Mouse (Mus musculus) liver, adult 2 months (tissue): ENCODE data around the gene Pmpcb. TPM values are rescaled to one million over a fixed set of nuclear protein-coding genes. Genes with fewer than 3 reads are reported as not detected.

Source experiments
- DNase-seq: peaks from one replicate; pipeline ENCODE4 v3.0.0-alpha.2; 2011; ENCODE audit warnings: low read depth, low spot score; ENCODE audit errors: extremely low read depth
- H3K27ac ChIP-seq: fragments of 200-500 bp; replicated peaks from 2 replicates; pipeline ENCODE4 v1.5.1; 2012; ENCODE audit warnings: low read depth, mild to moderate bottlenecking, control low read depth, inconsistent platforms, low read length; ENCODE audit not compliant: insufficient read depth
- H3K27me3 ChIP-seq: fragments of 200-500 bp; 2 replicates; pipeline ENCODE4 v1.6.1; 2012; ENCODE audit warnings: mild to moderate bottlenecking, moderate library complexity, low read length, inconsistent platforms; ENCODE audit not compliant: control insufficient read depth, insufficient read depth
- H3K36me3 ChIP-seq: fragments of 200-500 bp; 2 replicates; pipeline ENCODE4 v1.6.1; 2012; ENCODE audit warnings: low read length, inconsistent platforms; ENCODE audit not compliant: control insufficient read depth, insufficient read depth
- H3K4me1 ChIP-seq: fragments of 200-500 bp; 2 replicates; pipeline ENCODE4 v1.6.1; 2011; ENCODE audit warnings: low read length; ENCODE audit not compliant: control insufficient read depth, insufficient read depth
- H3K4me3 ChIP-seq: fragments of 200-500 bp; 2 replicates; pipeline ENCODE4 v1.5.1; 2011; ENCODE audit warnings: low read depth, mild to moderate bottlenecking, control low read depth, low read length, moderate library complexity; ENCODE audit not compliant: insufficient read depth
- H3K79me2 ChIP-seq: fragments of 200-500 bp; 2 replicates; pipeline ENCODE4 v1.6.1; 2012; ENCODE audit warnings: inconsistent platforms, mild to moderate bottlenecking, low read length, moderate library complexity; ENCODE audit not compliant: control insufficient read depth, insufficient read depth
- H3K9ac ChIP-seq: fragments of 200-500 bp; 2 replicates; pipeline ENCODE4 v1.6.1; 2012; ENCODE audit warnings: low read depth, mild to moderate bottlenecking, control low read depth, inconsistent platforms, low read length
- CTCF ChIP-seq: fragments of 200-500 bp; IDR thresholded peaks from 2 replicates; pipeline ENCODE4 v1.5.1; 2011; ENCODE audit warnings: low read depth, low read length, control low read depth
- POLR2A ChIP-seq: fragments of 200-500 bp; IDR thresholded peaks from 2 replicates; pipeline ENCODE4 v1.6.1; 2011; ENCODE audit warnings: low read length, control low read depth; ENCODE audit not compliant: insufficient read depth; ENCODE audit errors: extremely low read depth
- WGBS: fragments of 180-500 bp; shearing (Covaris S2); methylation state at CpG from one replicate; pipeline ENCODE4 v1.1.7; 2018; 5-methylcytosine and 5-hydroxymethylcytosine counted together
- polyA plus RNA-seq: library from polyadenylated mRNA; depleted of rRNA; stranded (reverse); fragments of >200 nt; gene quantifications from 2 replicates; pipeline ENCODE4 v1.2.3, GENCODE M21; 2012
- total RNA-seq: library from RNA; depleted of rRNA; stranded (reverse); fragments of >200 nt; gene quantifications from 2 replicates; pipeline ENCODE4 v1.2.3, GENCODE M21; 2014

Gene Pmpcb
- total and polyA plus RNA-seq, 2 experiments, result 63.4 to 167 TPM

- H3K36me3 ChIP-seq, result no peaks in the 10 kb centered on the region
- 72% methylated on average over 7 of the region's 7 CpGs for WGBS
- no peaks in the 10 kb centered on the region for H3K4me1 ChIP-seq
- DNase-seq, result no peak
- H3K9ac ChIP-seq, result no peak overlapping the region
- H3K27me3 ChIP-seq, result no peaks in the 10 kb centered on the region
- no peak overlapping the region for H3K27ac ChIP-seq
- TF ChIP-seq POLR2A (no peak), CTCF (no peak)
- H3K79me2 ChIP-seq, result no peaks in the 10 kb centered on the region
- H3K4me3 ChIP-seq, result no peak overlapping the region
Measured at GRCm38 (mm10) chr5:21724872-21725271, 12.1 kb upstream of the Pmpcb start.

GRCm38 (mm10) chr5:21729107-21729506, 7.8 kb upstream of the Pmpcb start:
- no peak overlapping the region for H3K27ac ChIP-seq
- DNase-seq, result no peak
- TF ChIP-seq CTCF, result no peak
- no peak for TF ChIP-seq POLR2A
- H3K27me3 ChIP-seq, result no peaks in the 10 kb centered on the region
- H3K79me2 ChIP-seq, result no peaks in the 10 kb centered on the region
- no peaks in the 10 kb centered on the region for H3K36me3 ChIP-seq
- WGBS, result 85% methylated on average over 5 of the region's 5 CpGs
- H3K4me3 ChIP-seq, result no peak overlapping the region
- H3K9ac ChIP-seq, result no peak overlapping the region
- H3K4me1 ChIP-seq, result no peaks in the 10 kb centered on the region

DNA sequence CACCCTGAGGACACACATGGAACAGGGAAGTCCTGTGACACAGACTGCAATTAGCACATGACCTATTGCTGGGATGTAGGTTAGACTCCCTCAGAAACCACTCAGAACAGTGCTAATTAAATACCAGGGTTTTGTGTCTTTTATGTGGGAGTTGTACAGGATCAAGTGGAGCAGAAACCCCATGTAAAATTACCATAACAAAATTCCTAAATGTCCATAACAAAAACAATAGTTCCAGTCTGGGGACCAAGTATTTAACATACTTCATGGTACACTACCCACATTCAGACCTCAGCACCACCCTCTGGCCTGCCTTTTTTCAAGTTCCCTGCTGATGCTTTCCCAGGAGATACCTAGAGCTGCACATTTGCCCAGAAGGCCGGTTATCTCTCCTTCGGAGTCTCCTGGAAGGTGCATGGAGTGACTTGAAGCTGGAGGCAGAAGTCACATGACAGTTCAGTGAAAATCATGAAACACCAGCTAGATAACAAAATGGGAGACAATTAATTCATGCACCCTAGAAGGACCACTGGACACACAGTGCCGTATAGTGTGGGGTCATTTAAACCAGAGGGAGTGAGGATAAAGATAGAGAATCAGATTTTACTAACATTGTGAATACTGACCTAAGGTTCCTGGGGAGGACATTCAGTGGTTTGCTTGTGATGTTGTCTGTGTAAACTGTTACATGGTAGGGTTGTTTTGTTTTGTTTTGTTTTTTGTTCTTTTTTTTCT, 4.6 kb upstream of the Pmpcb start:
- H3K79me2 ChIP-seq, result no peaks in the 10 kb centered on the region; the same call in 1 of the 2 replicates
- no peaks in the 10 kb centered on the region for H3K36me3 ChIP-seq
- no peak for DNase-seq
- H3K4me3 ChIP-seq, result no peak overlapping the region
- no peaks in the 10 kb centered on the region for H3K27me3 ChIP-seq
- no peak overlapping the region for H3K9ac ChIP-seq
- TF ChIP-seq CTCF, result no peak
- TF ChIP-seq POLR2A, result no peak
- H3K27ac ChIP-seq, result no peak overlapping the region
- H3K4me1 ChIP-seq, result no peaks in the 10 kb centered on the region
- 92% methylated on average over 3 of the region's 3 CpGs for WGBS

DNA sequence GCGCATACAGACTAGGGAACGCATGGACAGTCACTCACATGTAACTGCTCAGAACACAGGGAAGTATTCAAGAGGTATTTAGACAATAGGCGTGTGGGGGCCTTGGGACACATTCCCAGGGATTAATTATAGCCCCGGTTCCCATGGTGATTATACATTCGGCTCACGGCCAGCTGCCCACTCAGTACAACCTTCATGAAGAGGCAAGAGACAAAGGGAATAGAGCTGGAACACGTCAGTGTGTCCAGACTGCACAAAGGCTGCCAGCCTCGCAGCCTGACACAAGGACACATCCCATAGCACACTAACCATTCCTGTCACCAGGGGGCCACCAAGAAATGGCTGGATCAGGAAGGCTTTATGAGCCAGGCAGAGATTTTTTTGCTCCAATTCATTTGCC, 4.0 kb upstream of the Pmpcb start:
- no peak for DNase-seq

DNA sequence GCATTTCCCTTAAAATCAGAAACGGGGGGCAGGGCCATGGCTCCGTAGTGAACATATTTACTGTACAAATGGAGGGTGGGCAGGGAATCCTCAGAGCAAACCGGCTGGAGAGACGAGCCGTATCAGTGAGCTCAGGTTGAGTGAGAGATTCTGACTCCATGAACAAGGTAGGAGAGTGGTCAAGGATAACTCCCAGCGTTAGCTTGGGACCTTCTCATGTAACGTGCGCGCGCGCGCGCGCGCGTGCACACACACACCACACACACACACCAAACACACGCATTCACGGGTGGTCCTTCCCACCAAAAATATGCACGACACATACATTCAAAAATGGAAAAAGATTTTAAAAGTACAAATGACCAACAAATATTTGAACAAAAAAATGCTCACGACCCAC, 1.8 kb upstream of the Pmpcb start:
- WGBS, result 75% methylated on average over 20 of the region's 20 CpGs
- Histone ChIP-seq H3K36me3 (peaks cover 4% of the 10 kb centered on the region; the same call in 1 of the 2 replicates), H3K4me1 (peaks cover 11% of the 10 kb centered on the region), H3K27ac (no peak overlapping the region), H3K4me3 (peak overlapping the region; percentile 44), H3K79me2 (no peaks in the 10 kb centered on the region; the same call in 1 of the 2 replicates), H3K27me3 (no peaks in the 10 kb centered on the region), H3K9ac (no peak overlapping the region)
- TF ChIP-seq POLR2A (no peak), CTCF (no peak)
- DNase-seq, result no peak

More for the DNA sequence above, 4.0 kb upstream of the Pmpcb start:
- H3K9ac ChIP-seq, result no peak overlapping the region
- H3K27me3 ChIP-seq, result no peaks in the 10 kb centered on the region
- H3K79me2 ChIP-seq, result no peaks in the 10 kb centered on the region; the same call in 1 of the 2 replicates
- 67% methylated on average over 8 of the region's 8 CpGs for WGBS
- TF ChIP-seq CTCF, result peak; percentile 41; the same call in 1 of the 2 replicates
- no peak for TF ChIP-seq POLR2A
- no peak overlapping the region for H3K27ac ChIP-seq
- H3K36me3 ChIP-seq, result no peaks in the 10 kb centered on the region
- H3K4me3 ChIP-seq, result no peak overlapping the region
- peaks cover 3% of the 10 kb centered on the region for H3K4me1 ChIP-seq

DNA sequence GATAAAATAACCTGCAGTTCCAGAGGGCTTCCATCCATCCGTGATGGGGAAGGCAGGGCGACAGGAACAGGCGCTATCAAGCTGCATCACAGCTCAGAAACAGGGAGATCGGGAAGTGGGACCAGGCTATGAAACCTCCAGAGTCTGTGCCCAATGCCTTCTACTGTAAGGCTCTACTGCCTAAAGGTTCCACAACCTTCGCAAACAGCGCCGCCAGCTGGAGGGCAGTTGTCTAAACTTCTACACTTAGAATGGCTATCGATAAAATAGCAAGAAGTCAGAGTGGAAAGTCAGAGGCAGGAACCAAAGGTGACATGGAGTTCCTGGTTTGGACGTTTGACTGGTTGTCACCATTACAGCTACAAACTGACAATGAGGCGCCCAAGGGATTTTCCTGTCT, 1.4 kb upstream of the Pmpcb start:
- Histone ChIP-seq H3K27ac (no peak overlapping the region), H3K27me3 (no peaks in the 10 kb centered on the region), H3K79me2 (no peaks in the 10 kb centered on the region; the same call in 1 of the 2 replicates), H3K36me3 (peaks cover 8% of the 10 kb centered on the region; the same call in 1 of the 2 replicates), H3K9ac (0 out of 2 replicates have a peak overlapping the region, but pooled peaks have one; percentile 6), H3K4me3 (peak overlapping the region; percentile 44), H3K4me1 (peaks cover 11% of the 10 kb centered on the region)
- WGBS, result 24% methylated on average over 10 of the region's 10 CpGs
- DNase-seq, result peak; percentile 73
- TF ChIP-seq POLR2A, result no peak
- TF ChIP-seq CTCF, result peak; percentile 78
